Mouse (Mus musculus): Measurements from ENCODE around the gene Cdk2ap2.

Gene Cdk2ap2

GRCm38 (mm10) chr19:4097441-4097825 lies 451 bp downstream of the Cdk2ap2 start:
- DNase-seq = peak; percentile 85

- DNase-seq = no peak
Observed at GRCm38 (mm10) chr19:4098426-4098825, 1.4 kb downstream of the Cdk2ap2 start.

- DNase-seq = peak; percentile 90
Observed at GRCm38 (mm10) chr19:4099056-4099455, 2.1 kb downstream of the Cdk2ap2 start.

- peak; percentile 56 for DNase-seq
Observed at GRCm38 (mm10) chr19:4099837-4100717, 3.1 kb downstream of the Cdk2ap2 start, which contains the start of gene Pitpnm1. Pitpnm1 (plus strand) TSS chr19:4099998.

GRCm38 (mm10) chr19:4100718-4101261 lies 3.8 kb downstream of the Cdk2ap2 start:
- DNase-seq = peak; percentile 57

- peak; percentile 5 for DNase-seq
Observed at GRCm38 (mm10) chr19:4101466-4101865, 4.5 kb downstream of the Cdk2ap2 start.

- no peak for DNase-seq
Observed at GRCm38 (mm10) chr19:4102049-4102448, 5.1 kb downstream of the Cdk2ap2 start.

GRCm38 (mm10) chr19:4102626-4103025 lies 5.6 kb downstream of the Cdk2ap2 start:
- DNase-seq = no peak

GRCm38 (mm10) chr19:4103294-4103693 lies 6.3 kb downstream of the Cdk2ap2 start:
- no peak for DNase-seq

GRCm38 (mm10) chr19:4103792-4104191 lies 6.8 kb downstream of the Cdk2ap2 start:
- DNase-seq = no peak

GRCm38 (mm10) chr19:4104675-4105194 lies 7.8 kb downstream of the Cdk2ap2 start:
- no peak for DNase-seq

- no peak for DNase-seq
Observed at GRCm38 (mm10) chr19:4106654-4107053, 9.7 kb downstream of the Cdk2ap2 start.

GRCm38 (mm10) chr19:4108535-4108934 lies 11.6 kb downstream of the Cdk2ap2 start:
- DNase-seq = no peak

- no peak for DNase-seq
Observed at GRCm38 (mm10) chr19:4112063-4112960, 15.3 kb downstream of the Cdk2ap2 start.

- peak; percentile 91 for DNase-seq
Observed at GRCm38 (mm10) chr19:4113186-4113805, 16.3 kb downstream of the Cdk2ap2 start.

- DNase-seq = no peak
Observed at GRCm38 (mm10) chr19:4113806-4114230, 16.8 kb downstream of the Cdk2ap2 start.

- DNase-seq = no peak
Observed at GRCm38 (mm10) chr19:4114551-4114950, 17.6 kb downstream of the Cdk2ap2 start.

- DNase-seq = no peak
Observed at GRCm38 (mm10) chr19:4115144-4115543, 18.2 kb downstream of the Cdk2ap2 start.

- no peak for DNase-seq
Observed at GRCm38 (mm10) chr19:4115816-4116215, 18.8 kb downstream of the Cdk2ap2 start.

- no peak for DNase-seq
Observed at GRCm38 (mm10) chr19:4117006-4117405, 20.0 kb downstream of the Cdk2ap2 start.

- no peak for DNase-seq
Observed at GRCm38 (mm10) chr19:4118350-4118749, 21.4 kb downstream of the Cdk2ap2 start.

GRCm38 (mm10) chr19:4119716-4120487 lies 22.9 kb downstream of the Cdk2ap2 start:
- no peak for DNase-seq
